Mouse (Mus musculus): ENCODE measurements around the gene Slc22a15. TPM values are rescaled to one million over a fixed set of nuclear protein-coding genes. Genes with fewer than 3 reads are reported as not detected.
A peak's percentile ranks its signal among the peaks of the same experiment; 100 is the strongest.

Slc22a15 gene
- total RNA-seq, 2 experiments from 2014 or later = 2.9 to 3.4 TPM

DNA sequence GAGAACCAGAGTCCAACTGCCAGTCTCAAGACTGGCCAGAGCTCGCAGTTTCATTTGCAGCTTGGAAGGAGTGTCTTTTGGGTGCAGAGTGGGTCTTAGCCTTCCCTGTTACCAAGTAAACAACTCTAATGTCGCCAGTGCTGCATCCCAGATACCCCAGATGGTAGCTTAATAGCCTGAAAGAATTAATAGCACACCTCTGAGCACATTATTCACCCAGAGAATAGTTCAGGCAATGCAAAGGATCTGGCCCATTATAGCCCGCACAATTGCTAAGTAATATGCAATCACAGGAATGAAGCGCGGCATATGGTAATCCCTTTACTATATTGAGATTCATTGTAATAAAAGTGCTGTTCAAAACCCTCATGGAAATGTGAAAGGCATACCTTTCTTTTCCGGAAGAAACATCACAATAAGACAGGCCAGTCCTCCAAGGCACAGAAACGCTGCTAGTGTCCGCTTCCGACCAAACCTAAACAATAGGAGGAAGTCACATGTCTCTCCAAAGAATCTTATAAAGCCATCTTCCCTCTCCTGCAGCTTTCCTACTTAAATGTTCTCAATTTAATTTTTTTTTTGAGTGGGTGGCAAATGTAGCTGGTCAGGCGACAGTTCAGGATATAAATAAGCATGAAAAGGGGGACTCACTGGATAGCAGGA, 48.9 kb downstream of the Slc22a15 start:
- intact Hi-C loops (cut with DNase I) = no loop called here
- DNase-seq = no peak

DNA sequence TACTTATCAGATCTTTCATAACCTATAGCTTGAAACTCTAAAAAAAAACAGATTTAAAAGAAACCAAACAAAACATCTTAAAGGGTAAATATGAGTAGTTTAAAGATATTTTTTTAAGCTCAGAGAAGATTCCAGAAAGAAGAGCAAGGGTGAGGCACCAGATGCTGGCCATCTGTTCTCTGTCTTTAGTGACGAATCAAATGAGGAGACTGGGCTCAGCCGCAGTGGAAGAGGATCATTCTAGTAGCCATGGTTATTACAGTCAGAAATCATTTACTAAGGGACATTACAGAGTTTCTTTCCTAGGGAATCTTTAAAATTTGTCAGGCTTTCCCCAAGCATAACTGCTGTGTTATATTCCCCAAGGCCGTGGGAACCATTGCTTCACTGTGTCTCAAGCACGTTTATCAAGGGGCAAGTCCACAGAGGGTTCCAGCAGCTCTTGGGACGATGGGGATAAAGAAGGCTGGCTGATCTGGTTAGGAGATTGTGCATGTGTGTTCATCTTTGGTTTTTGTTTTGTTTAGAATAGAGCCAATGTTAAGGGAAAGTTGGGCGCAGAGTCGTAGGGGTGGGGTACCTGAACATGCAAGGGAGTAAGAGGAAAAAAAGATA, 51.1 kb downstream of the Slc22a15 start:
- intact Hi-C loops (cut with DNase I) = no loop called here
- DNase-seq = peak in 1 of 2 experiments; percentile 32

DNA sequence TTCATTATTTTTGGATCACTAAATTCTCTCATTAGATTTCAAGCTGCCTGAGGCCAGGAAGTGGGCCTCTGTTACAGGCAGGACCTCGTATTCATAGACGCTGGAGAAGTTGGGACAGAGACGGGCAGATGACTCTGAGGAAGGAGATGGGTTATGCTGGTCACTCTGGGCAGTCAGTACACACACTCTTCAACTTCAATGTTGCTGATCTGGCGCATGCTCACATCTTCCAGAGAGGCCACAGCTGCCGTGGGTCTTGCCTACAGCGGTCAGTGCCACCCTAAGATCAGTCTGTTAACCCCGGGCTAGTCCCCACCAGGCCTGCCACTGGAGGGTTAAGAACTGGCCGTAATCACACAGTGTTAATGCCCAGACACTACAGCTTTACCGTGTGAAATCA, 52.3 kb downstream of the Slc22a15 start:
- DNase-seq = no peak
- intact Hi-C loops (cut with DNase I) = no loop called here

DNA sequence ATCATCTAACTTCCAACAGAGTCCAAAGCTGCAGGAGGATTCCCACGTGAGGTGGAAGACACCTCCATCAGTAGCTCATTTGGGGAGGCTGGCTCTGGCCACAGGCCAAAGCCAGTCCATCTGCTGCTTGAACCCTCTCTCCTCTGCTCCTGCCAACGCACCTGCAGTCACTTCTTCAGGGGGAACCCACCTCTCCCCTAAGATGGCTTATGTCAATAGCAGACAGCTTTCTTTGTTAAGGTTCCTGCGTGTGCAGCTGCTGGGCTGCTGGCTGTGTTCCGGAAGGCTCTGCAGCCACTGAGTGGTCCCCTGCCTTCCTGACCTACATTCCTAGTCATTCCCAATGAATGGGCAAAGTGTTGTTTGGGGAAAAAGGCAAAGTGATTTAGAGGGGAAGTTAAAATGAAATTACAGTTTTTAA, 57.2 kb downstream of the Slc22a15 start:
- intact Hi-C loops (cut with DNase I) = no loop called here
- no peak for DNase-seq

DNA sequence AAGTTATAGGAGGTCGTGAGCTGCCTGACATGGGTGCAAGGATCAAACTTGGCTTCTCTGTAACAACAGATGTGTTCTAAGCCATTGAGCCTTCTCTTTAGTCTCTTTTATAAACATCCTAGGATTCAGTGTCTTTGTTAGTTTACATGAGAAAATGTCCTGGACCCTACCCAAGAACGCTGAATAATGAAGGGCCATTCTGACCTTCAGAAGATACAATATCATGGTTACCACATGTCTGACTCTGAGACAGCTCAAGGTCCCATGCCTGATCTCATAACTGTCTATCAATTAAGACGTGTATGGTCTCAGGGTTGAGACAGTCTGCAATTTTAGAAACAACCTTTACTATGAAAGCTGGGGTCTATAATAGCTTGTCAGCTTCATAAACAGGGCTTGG, 62.4 kb downstream of the Slc22a15 start:
- intact Hi-C loops (cut with DNase I) = no loop called here
- no peak for DNase-seq

- no peak for DNase-seq
- intact Hi-C loops (cut with DNase I) = no loop called here
Measured at GRCm38 (mm10) chr3:101860151-101860550, 64.1 kb downstream of the Slc22a15 start.

DNA sequence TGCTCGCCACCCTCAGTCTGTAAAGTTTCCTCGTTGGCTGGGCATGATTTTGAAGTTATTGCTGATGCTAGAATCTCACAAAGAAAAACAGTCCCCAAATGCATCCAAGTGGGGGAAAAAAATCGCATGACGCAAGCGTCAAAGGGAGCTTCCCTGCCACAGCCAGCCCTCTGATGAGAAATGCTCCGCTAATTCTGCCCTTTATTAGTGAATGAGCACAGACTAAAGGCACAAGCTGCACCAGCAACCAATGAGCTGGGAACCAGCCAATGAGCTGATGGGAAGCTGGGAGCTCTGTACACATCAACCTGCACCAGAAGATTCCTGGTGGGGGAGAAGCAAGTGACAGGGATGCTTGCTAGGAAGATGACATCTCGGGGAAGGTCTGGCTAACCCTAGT, 64.5 kb downstream of the Slc22a15 start:
- DNase-seq = no peak
- intact Hi-C loops (cut with DNase I) = no loop called here

DNA sequence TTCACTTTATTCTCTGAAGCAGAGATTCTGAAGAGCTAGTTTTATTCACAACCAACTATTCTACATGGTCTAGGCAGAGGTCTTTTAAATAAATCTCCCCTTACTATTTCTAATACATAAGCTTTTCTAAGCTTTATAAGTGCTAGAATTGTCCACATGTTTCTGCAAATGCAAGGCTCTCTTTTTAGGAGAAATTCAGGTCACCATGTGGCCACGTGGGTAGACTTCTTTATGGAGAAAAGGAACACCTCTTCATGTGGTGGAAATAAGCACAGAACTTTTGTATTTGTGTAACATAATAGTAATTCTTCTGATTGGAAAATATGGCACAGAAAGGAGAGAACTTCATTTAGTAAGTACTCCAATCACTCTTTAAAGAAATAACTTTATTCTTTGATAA, 70.2 kb downstream of the Slc22a15 start:
- intact Hi-C loops (cut with DNase I) = no loop called here
- DNase-seq = no peak

DNA sequence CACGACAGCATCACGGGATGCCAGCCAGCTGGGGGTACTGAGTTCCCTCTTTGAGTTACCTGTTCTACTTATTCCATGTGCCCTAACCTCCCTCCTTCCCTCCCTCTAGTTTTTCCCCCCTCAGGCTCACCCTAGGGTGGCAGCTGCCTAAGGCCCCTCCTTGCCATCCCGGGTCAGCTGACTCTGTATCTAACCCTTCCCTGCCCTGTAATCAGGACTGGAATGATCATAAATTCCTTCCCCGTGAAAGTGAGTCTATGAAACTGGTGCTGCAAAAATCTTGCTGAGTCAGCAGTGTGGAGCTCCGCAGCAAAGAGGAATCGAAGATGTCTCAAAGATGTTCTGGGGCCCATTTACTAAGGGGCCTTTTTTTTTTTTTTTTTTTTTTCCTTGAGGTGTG, 72.9 kb downstream of the Slc22a15 start:
- DNase-seq = no peak
- intact Hi-C loops (cut with DNase I) = no loop called here

DNA sequence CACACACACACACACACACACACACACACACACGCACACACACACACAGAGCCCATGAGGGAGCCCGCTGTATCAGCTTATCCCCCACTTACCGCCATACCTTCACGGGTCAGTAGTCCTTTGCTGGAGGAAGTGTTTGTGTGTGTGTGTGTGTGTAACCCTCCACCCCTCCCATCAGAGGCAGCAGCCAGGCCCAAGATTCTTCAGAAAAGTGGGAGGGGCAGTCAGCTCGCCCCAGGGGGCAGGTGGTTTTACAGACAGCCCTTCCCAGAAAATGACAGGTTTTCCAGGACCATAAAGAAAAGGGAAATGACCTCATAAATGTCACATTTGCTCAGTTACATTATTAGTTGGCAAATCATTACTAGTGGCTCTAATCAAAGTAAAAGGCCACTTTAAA, 75.4 kb downstream of the Slc22a15 start, which contains the start of gene Mab21l3:
TSS of gene Mab21l3 (minus strand) at position 144 of the 400 bp plus-strand sequence.
- intact Hi-C loops (cut with DNase I) = no loop called here
- DNase-seq = no peak

- no peak for DNase-seq
- intact Hi-C loops (cut with DNase I) = no loop called here
Measured at GRCm38 (mm10) chr3:101846096-101846495, 78.2 kb downstream of the Slc22a15 start.

- DNase-seq = no peak
- intact Hi-C loops (cut with DNase I) = no loop called here
Measured at GRCm38 (mm10) chr3:101842372-101843094, 81.7 kb downstream of the Slc22a15 start.

DNA sequence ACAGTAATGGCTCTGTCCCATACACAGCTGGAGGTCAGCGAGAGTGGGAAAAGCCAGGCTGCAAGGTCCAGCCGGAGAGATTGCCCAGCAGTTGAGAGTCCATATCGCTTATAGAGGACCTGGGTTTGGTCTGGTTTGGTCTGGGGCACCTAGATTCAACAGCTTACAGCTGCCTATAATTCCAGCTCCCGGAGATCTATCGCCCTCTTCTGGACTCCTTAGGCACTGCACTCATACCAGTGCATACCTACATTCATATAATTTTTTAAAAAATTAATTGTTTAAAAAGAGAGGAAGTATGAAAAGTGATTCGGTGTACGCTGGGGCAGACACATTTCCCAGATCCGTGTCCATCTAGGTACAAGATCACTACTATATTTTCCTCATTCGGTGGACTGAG, 84.9 kb downstream of the Slc22a15 start:
- intact Hi-C loops (cut with DNase I) = no loop called here
- DNase-seq = no peak

- DNase-seq = no peak
- intact Hi-C loops (cut with DNase I) = no loop called here
Measured at GRCm38 (mm10) chr3:101836971-101837370, 87.3 kb downstream of the Slc22a15 start.

GRCm38 (mm10) chr3:101836532-101836931, 87.7 kb downstream of the Slc22a15 start:
- intact Hi-C loops (cut with DNase I) = no loop called here
- DNase-seq = no peak

DNA sequence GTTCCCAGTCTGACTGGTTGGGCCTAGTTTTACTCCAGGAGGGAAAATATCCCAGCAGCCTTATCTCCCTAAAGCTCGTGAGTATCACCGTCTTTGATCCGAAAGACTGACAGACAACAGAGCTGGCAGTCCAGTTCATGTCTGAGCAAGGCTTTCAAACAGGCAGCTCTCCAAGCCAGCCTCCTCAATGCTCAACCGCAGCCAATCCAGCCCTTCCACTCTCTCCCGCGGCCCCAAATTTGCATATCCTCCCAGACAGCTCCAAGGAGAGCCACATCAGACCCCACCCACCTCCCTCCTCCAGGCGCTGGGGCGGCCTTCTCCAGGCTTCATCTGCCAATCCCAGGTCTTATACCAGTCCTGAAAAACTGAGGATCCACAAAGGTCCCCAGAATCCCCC, 88.2 kb downstream of the Slc22a15 start:
- DNase-seq = peak; percentile 71 to 74
- intact Hi-C loops (cut with DNase I) = no loop called here

GRCm38 (mm10) chr3:101831189-101831858, 92.9 kb downstream of the Slc22a15 start:
- DNase-seq = no peak
- intact Hi-C loops (cut with DNase I) = no loop called here

GRCm38 (mm10) chr3:101829881-101830616, 94.2 kb downstream of the Slc22a15 start:
- DNase-seq = no peak
- intact Hi-C loops (cut with DNase I) = no loop called here

- no peak for DNase-seq
- intact Hi-C loops (cut with DNase I) = no loop called here
Measured at GRCm38 (mm10) chr3:101828595-101828994, 95.7 kb downstream of the Slc22a15 start.

DNA sequence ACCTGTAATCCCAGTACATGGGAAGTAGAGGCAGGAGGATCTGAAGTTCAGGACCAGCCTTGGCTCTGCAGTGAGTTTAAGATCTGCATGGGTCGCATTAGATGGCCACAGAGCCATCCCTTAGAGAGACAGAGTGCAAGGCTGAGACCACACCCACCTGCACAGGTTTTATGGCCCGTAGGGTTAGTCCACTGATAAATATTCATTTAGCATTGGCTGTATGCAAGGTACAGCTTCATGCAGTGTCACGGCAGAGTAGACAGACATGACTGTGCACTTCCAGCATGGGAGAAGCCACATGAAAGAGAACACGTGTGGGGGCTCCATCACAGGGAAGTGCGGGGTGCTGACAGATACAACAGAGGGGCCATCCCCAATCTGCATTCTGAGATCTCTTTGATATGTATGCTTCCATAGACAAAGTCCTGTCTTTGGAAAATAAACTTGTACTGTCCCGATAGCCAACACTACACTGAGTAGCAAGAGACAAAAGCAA, 97.0 kb downstream of the Slc22a15 start:
- intact Hi-C loops (cut with DNase I) = no loop called here
- no peak for DNase-seq
